Mouse (Mus musculus): ENCODE measurements around the gene Ipo5. TPM values are rescaled to one million over a fixed set of nuclear protein-coding genes. Genes with fewer than 3 reads are reported as not detected.

Ipo5 gene
- total RNA-seq, 2 experiments from 2014 or later: 96.9 to 98.5 TPM

DNA sequence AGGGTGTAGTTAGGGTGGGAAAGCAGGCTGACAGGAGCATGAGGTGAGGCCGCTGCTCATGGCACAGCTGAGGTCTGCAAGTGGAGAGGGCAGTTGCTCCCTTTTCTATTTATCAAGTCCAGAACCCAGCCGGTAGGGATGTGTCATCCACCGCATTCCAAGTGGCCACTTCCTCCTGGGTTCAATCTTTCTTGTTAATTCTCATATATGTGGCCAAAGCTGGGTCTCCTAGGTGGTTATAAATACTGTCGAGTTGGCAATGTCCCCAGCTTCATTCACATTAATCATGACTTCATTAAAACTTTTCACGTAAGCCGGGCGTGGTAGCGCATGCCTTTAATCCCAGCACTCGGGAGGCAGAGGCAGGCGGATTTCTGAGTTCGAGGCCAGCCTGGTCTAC lies 22.3 kb upstream of the Ipo5 start:
- no peak for TF ChIP-seq CTCF (conservative IDR thresholded peaks at IDR 0.05)
- H3K4me3 ChIP-seq: no peak overlapping the region
- no peak overlapping the region for H3K27ac ChIP-seq
- DNase-seq (ENCODE audit: low spot score in 2 of 2): no peak

DNA sequence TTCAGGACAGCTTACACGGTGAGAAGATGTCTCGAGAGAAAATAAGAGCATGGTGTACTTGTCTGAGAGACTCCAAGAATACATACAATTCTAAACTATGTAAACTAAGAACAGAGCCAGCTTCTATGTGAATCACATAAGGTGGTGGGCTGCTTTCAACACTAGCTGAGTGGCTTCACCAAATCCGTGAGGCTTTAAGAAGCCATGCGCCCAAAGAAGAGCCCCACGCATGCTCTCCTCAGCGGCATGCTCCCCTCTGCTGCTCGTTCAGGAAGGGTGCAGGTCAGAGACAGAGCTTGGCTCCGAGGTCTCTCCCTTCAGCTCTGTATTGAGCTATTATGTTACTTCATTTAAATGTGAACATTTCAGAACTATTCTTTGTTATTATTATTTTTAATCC lies 18.7 kb upstream of the Ipo5 start:
- Histone ChIP-seq H3K4me3 (no peak overlapping the region), H3K27ac (no peak overlapping the region)
- no peak for TF ChIP-seq CTCF (conservative IDR thresholded peaks at IDR 0.05)
- DNase-seq (ENCODE audit: low spot score in 2 of 2): no peak

GRCm38 (mm10) chr14:120896613-120897012 lies 14.4 kb upstream of the Ipo5 start:
- Histone ChIP-seq H3K4me3 (no peak overlapping the region), H3K27ac (no peak overlapping the region)
- no peak for DNase-seq (ENCODE audit: low spot score in 2 of 2)
- no peak for TF ChIP-seq CTCF (conservative IDR thresholded peaks at IDR 0.05)

DNA sequence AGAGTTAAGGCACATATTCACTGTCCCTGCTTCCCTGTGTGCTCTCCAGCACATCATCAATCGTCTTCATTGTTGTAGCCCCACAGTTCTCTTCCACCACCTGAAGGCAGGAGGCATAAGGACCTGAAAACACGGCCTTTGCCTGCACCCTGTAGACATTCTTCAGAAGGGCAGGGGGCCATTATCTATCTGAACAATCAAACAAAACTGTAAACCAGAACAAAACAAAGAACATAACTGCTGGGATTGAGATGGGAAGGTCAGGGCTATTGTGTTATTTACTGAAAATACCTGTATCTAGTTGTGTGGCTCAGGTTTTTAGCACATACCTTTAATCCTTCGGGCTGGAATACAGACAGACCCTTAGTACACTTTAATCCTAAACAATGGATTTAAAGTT lies 12.1 kb upstream of the Ipo5 start:
- H3K4me3 ChIP-seq: no peak overlapping the region
- no peak overlapping the region for H3K27ac ChIP-seq
- DNase-seq (ENCODE audit: low spot score in 2 of 2): no peak
- TF ChIP-seq CTCF (conservative IDR thresholded peaks at IDR 0.05): no peak

DNA sequence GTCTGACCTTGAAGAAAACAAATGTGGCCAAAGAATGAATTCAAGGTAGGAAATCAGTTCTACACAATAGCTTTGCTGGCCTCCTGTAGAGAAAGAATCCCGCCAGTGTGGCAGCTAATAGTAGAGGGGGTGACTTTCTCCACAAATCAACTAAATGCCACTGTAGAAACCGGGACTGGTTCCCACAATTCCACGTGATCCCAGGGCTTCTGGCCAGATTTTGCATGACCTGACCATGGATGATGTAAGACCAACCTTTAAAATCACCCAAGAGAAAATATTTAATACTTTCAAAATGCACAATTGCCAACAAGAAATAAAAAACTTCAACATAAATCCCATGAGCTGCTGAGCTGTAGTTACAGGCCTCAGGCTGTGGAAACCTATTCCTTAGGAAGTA lies 1.6 kb upstream of the Ipo5 start:
- Histone ChIP-seq H3K27ac (no peak overlapping the region), H3K4me3 (no peak overlapping the region)
- DNase-seq (ENCODE audit: low spot score in 2 of 2): no peak
- no peak for TF ChIP-seq CTCF (conservative IDR thresholded peaks at IDR 0.05)

DNA sequence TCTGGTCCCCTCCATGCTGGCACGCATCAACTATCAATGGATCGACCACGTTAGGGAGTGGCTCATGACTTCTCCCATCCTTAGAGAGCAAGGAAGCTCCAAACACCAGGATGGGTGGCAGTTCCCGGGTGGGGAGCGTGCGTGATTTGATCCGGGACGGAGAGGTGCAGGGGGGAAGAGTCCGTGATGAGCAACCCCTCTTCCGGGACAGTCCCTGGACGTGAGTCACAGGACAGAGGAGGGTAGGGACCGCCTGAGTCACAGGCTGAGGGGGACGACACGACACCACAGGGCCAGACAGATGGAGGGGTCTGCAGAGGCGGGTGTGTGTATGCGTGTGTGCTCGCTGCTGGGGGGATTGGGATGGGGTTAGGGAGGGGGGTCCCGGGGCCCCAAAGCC lies 704 bp upstream of the Ipo5 start:
- peak; percentile 34 to 36 for DNase-seq (ENCODE audit: low spot score in 2 of 2)
- no peak for TF ChIP-seq CTCF (conservative IDR thresholded peaks at IDR 0.05)
- peak overlapping the region; percentile 92 for H3K27ac ChIP-seq
- H3K4me3 ChIP-seq: peak overlapping the region; percentile 84

DNA sequence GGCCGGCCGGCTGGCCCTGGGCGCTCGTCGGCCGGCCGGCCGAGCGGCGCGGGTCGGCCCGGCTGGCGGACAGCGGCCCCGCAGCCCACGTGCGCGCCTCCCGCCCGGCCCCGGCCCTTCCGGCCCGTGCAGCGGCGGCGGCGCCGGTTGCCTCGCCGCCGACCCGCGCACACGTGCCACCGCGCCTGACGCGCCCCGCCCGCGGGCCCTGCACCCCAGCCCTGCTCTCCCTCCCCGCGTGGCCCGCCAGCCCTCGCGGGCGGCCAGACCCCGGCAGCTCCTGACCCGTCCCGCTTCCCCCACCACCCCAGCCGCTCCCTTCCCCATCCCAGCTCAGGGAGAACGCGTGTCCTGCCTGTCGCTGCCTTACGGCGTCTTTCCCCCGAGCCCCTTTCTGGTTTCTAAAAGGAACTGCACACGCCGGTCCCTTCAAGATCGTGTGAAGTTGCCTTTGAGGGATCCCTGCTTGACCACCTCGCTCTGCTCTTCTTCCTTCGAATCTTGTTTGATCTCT lies 421 bp downstream of the Ipo5 start:
- Histone ChIP-seq H3K27ac (peak overlapping the region; percentile 83), H3K4me3 (peak overlapping the region; percentile 71)
- DNase-seq (ENCODE audit: low spot score in 2 of 2): peak; percentile 7 to 18
- TF ChIP-seq CTCF (conservative IDR thresholded peaks at IDR 0.05): 0 out of 2 replicates have a peak, but pooled peaks have one; percentile 10

DNA sequence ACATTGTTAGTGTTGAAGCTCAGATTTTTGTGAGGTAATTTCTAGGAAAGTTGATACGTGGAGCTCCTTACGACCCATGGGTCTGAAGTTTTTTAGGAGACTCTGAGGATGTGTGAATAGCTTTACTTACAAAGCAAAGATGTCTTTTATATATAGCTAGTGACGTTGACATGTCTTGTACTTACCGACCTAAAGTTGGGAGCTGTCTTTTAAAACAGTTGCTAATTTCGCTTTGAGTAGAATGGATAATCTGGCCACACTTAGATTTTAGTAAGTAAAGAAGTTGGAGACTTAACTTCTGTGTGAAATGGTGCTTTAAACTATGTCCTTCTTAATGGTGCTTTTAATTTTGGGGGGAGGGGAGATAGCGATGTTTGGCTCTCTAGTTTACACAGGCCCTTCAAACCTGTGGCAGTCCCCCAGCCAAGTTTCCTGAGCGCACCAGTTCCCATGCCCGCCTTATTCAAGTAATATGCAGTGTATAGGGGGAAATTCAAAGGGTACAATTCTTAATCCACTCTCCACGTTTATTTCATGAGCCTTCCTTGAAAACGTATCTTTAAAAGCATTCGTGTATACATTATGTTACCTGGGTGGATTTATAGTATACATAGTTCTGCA lies 1.2 kb downstream of the Ipo5 start:
- TF ChIP-seq CTCF (conservative IDR thresholded peaks at IDR 0.05): no peak
- DNase-seq (ENCODE audit: low spot score in 2 of 2): no peak
- Histone ChIP-seq H3K27ac (peak overlapping the region; percentile 69), H3K4me3 (peak overlapping the region; percentile 69)

GRCm38 (mm10) chr14:120912916-120913315 lies 1.9 kb downstream of the Ipo5 start:
- H3K4me3 ChIP-seq: no peak overlapping the region; the same call in 1 of the 2 replicates
- DNase-seq (ENCODE audit: low spot score in 2 of 2): no peak
- peak; percentile 47 for TF ChIP-seq CTCF (conservative IDR thresholded peaks at IDR 0.05)
- H3K27ac ChIP-seq: no peak overlapping the region

GRCm38 (mm10) chr14:120921805-120922204 lies 10.8 kb downstream of the Ipo5 start:
- no peak overlapping the region for H3K27ac ChIP-seq
- H3K4me3 ChIP-seq: no peak overlapping the region
- no peak for TF ChIP-seq CTCF (conservative IDR thresholded peaks at IDR 0.05)
- no peak for DNase-seq (ENCODE audit: low spot score in 2 of 2)

DNA sequence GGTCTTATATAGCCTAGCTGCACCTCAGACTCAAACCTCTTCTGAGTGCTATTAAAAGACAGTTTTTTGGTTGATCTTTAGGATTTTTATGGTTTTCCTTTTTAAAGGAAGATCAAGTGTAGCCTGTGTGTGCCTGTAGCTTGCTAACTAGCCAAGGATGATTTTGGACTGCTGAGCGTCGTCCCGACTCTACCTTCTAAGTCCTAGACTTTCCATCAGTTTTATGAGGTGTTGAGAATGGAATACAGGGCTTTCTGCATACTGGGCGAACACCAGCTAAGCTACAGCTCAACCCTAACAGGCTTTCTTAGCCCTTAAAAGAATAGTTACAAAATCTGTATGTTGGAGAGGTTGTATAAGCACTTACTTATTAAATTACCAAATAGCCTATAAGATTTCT lies 13.0 kb downstream of the Ipo5 start:
- no peak for DNase-seq (ENCODE audit: low spot score in 2 of 2)
- no peak overlapping the region for H3K27ac ChIP-seq
- TF ChIP-seq CTCF (conservative IDR thresholded peaks at IDR 0.05): no peak
- no peak overlapping the region for H3K4me3 ChIP-seq

DNA sequence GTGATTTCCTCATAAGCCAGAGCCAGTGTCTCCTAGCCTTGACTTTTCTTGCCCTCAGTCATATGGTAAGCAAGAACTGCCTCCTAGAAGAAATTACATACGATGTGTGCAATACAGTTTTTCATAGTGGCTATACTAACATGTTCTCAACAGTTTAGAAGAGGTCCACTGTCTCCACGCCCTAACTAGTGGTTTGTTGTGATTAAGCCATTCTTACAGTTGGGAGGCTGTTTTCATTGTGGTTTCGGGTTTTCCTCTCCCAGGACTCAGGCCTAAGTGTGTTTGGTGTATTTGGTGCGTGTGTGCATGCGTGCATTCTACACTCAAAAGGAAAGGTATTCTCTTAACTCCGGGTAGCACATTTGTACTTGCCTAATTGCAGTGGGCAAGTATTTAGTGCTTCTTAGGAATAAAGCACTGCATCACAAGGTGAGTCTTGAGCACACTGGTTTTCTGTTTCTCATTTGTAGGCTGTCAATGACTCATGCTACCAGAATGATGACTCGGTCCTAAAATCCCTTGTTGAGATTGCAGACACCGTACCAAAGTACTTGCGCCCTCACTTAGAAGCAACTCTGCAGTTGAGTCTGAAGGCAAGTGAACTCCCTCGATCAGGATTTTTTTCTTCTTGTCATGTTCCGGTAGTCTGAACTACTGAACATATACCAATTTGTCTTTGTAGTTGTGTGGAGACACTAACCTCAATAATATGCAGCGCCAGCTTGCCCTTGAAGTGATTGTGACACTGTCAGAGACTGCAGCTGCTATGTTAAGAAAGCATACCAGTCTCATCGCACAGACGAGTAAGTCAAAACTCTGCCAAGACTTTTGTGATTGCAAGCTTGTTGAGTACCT lies 14.9 kb downstream of the Ipo5 start:
- Histone ChIP-seq H3K27ac (no peak overlapping the region), H3K4me3 (no peak overlapping the region)
- no peak for TF ChIP-seq CTCF (conservative IDR thresholded peaks at IDR 0.05)
- DNase-seq (ENCODE audit: low spot score in 2 of 2): no peak

DNA sequence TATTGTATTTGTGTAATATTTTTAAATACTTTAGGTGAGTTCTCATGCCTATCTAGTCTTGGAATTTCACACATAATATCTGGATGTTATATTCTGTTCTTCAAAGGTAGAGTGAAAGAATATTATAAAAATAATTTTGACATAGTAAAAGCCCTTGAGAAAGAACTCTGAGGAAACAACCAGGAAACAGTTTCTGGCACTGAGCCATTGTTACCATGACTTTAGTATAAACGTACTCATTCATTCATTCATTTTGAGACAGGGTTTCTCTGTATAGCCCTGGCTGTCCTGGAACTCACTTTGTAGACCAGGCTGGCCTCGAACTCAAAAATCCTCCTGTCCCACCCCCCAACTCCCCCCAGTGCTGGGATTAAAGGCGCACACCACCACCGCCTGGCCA lies 20.2 kb downstream of the Ipo5 start:
- TF ChIP-seq CTCF (conservative IDR thresholded peaks at IDR 0.05): no peak
- no peak for DNase-seq (ENCODE audit: low spot score in 2 of 2)
- Histone ChIP-seq H3K27ac (no peak overlapping the region), H3K4me3 (no peak overlapping the region)

GRCm38 (mm10) chr14:120933624-120934023 lies 22.6 kb downstream of the Ipo5 start:
- no peak overlapping the region for H3K27ac ChIP-seq
- TF ChIP-seq CTCF (conservative IDR thresholded peaks at IDR 0.05): no peak
- no peak for DNase-seq (ENCODE audit: low spot score in 2 of 2)
- no peak overlapping the region for H3K4me3 ChIP-seq
